Mouse (Mus musculus) bone marrow, adult 2 months (tissue): Measurements from ENCODE around the gene St8sia6. TPM values are rescaled to one million over a fixed set of nuclear protein-coding genes. Genes with fewer than 3 reads are reported as not detected.
A peak's percentile ranks its signal among the peaks of the same experiment; 100 is the strongest.
"Not testable (repeated sequence)": the region's sequence is repeated elsewhere in the genome, so short reads cannot be mapped to it uniquely, and the experiment has no call there.

Experiments used
- H3K27ac ChIP-seq: fragments of 200-500 bp; 2 replicates; pipeline ENCODE4 v1.5.1; 2012; ENCODE audit warnings: low read depth, mild to moderate bottlenecking, control low read depth, inconsistent platforms, low read length; ENCODE audit not compliant: control insufficient read depth, poor library complexity, insufficient read depth
- H3K4me1 ChIP-seq: fragments of 200-500 bp; 2 replicates; pipeline ENCODE4 v1.6.1; 2011; ENCODE audit warnings: low read length; ENCODE audit not compliant: control insufficient read depth, insufficient read depth
- H3K4me3 ChIP-seq: fragments of 200-500 bp; replicated peaks from 2 replicates; pipeline ENCODE3; 2011; ENCODE audit warnings: mild to moderate bottlenecking, low read depth, low read length, control low read depth; ENCODE audit not compliant: control insufficient read depth
- CTCF ChIP-seq: fragments of 200-500 bp; IDR thresholded peaks from 2 replicates; pipeline ENCODE4 v1.5.1; 2011; ENCODE audit warnings: low read length, control low read depth; ENCODE audit not compliant: control insufficient read depth, insufficient read depth
- POLR2A ChIP-seq: fragments of 200-500 bp; IDR thresholded peaks from 2 replicates; pipeline ENCODE4 v1.6.1; 2011; ENCODE audit warnings: low read depth, mild to moderate bottlenecking, control low read depth, low read length, borderline replicate concordance; ENCODE audit not compliant: control insufficient read depth
- WGBS: fragments of 180-500 bp; shearing (Covaris S2); methylation state at CpG from one replicate; pipeline ENCODE4 v1.1.7; 2018; 5-methylcytosine and 5-hydroxymethylcytosine counted together
- polyA plus RNA-seq: library from polyadenylated mRNA; stranded (reverse); fragments of >200 nt; gene quantifications from 2 replicates; pipeline ENCODE4 v1.2.4, GENCODE M21; 2011; ENCODE audit warnings: low replicate concordance; ENCODE audit not compliant: missing spikeins, insufficient read depth, insufficient read length

St8sia6 gene
- polyA plus RNA-seq, 1 experiment, result 0.45 TPM

GRCm38 (mm10) chr2:13793054-13793968 is 553 bp downstream of the St8sia6 start:
- H3K27ac ChIP-seq, result no peak overlapping the region

GRCm38 (mm10) chr2:13792256-13793005 is 1.4 kb downstream of the St8sia6 start:
- H3K27ac ChIP-seq, result no peak overlapping the region
- no peaks in the 10 kb centered on the region; the same call in 1 of the 2 replicates for H3K4me1 ChIP-seq
- TF ChIP-seq POLR2A, result no peak
- no peak for TF ChIP-seq CTCF
- H3K4me3 ChIP-seq, result no peak overlapping the region
- 43% methylated on average over 13 of the region's 13 CpGs for WGBS

More at GRCm38 (mm10) chr2:13793054-13793968, 553 bp downstream of the St8sia6 start:
- WGBS, result under 1% methylated on average over 89 of the region's 89 CpGs
- H3K4me3 ChIP-seq, result peak overlapping the region; percentile 31
- no peaks in the 10 kb centered on the region; the same call in 1 of the 2 replicates for H3K4me1 ChIP-seq
- TF ChIP-seq POLR2A (no peak), CTCF (no peak)

DNA sequence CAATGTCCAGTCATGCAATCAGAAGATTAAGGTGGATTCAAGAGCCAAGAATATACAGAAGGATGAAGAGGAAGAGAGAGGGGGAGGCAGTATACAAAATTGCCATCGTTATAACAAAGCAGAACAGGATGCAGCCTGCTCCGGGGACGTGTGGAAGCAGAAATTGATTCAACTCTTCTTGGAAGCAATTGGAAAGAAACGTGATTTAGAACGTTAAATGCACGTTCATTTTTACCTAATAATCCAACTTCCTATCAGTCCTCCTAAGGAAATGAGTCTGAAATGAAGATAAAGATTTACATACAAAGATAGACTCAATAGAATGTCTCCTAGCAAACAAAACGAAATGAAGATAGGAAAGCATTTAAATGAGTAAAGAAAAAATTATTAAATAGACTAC is 2.3 kb downstream of the St8sia6 start:
- TF ChIP-seq CTCF, result no peak
- TF ChIP-seq POLR2A, result no peak
- WGBS, result 44% methylated on average over 7 of the region's 7 CpGs
- no peak overlapping the region for H3K27ac ChIP-seq
- H3K4me1 ChIP-seq, result no peaks in the 10 kb centered on the region; the same call in 1 of the 2 replicates
- no peak overlapping the region for H3K4me3 ChIP-seq

- H3K4me1 ChIP-seq, result no peaks in the 10 kb centered on the region; the same call in 1 of the 2 replicates
- WGBS, result 46% methylated on average over 1 of the region's 1 CpGs
Observed at GRCm38 (mm10) chr2:13789365-13789764, 4.5 kb downstream of the St8sia6 start.

DNA sequence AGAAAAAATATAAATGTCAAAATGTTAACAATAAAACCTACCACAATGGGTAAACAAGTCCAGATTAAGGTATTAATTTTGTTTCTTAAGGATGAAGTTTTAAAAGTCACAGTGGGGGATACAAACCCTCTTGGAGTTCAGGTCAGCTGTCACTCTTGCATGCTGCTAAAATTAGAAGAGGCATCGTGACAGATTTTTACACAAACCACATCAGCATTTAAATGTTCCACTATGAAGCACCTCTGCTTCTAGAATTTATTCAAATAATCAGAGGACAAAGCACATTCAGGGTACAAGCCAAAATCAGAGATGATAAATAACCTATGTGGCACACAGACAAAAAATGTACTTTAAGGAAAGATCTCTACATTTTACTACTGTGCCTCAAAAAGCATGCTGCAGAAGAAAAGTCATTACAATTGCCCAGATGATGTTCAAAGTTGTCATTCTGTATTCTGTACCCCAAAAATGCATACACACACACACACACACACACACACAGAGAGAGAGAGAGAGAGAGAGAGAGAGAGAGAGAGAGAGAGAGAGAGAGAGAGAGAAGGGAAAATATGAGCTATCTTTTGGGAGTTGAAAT is 7.2 kb downstream of the St8sia6 start:
- H3K27ac ChIP-seq, result no peak overlapping the region
- TF ChIP-seq CTCF (no peak), POLR2A (no peak)
- 38% methylated on average over 1 of the region's 1 CpGs for WGBS
- H3K4me3 ChIP-seq, result no peak overlapping the region
- no peaks in the 10 kb centered on the region; the same call in 1 of the 2 replicates for H3K4me1 ChIP-seq

More at GRCm38 (mm10) chr2:13789365-13789764, 4.5 kb downstream of the St8sia6 start:
- Histone ChIP-seq H3K27ac (no peak overlapping the region), H3K4me3 (no peak overlapping the region)
- TF ChIP-seq CTCF (no peak), POLR2A (no peak)

DNA sequence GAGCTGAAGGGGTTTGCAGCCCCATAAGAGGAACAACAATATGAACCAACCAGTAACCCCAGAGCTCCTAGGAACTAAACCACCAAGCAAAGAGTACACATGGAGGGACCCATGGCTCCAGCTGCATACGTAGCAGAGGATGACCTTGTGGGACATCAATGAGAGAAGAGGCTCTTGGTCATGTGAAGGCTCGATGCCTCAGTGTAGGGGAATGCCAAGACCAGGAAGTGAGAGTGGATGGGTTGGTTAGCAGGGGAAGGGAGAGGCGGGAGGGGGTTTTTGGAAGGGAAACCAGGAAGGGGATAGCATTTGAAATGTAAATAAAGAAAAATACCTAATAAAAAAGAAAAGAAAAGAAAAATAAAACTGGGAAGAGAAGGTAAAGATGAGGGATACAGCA is 7.9 kb downstream of the St8sia6 start:
- not testable (repeated sequence) for H3K4me3 ChIP-seq, H3K27ac ChIP-seq, H3K4me1 ChIP-seq
- 11% methylated on average over 3 of the region's 3 CpGs for WGBS

GRCm38 (mm10) chr2:13785247-13785646 is 8.6 kb downstream of the St8sia6 start:
- no peak overlapping the region for H3K27ac ChIP-seq
- 14% methylated on average over 2 of the region's 2 CpGs for WGBS
- H3K4me1 ChIP-seq, result no peaks in the 10 kb centered on the region; the same call in 1 of the 2 replicates
- TF ChIP-seq POLR2A (no peak), CTCF (no peak)
- H3K4me3 ChIP-seq, result no peak overlapping the region

DNA sequence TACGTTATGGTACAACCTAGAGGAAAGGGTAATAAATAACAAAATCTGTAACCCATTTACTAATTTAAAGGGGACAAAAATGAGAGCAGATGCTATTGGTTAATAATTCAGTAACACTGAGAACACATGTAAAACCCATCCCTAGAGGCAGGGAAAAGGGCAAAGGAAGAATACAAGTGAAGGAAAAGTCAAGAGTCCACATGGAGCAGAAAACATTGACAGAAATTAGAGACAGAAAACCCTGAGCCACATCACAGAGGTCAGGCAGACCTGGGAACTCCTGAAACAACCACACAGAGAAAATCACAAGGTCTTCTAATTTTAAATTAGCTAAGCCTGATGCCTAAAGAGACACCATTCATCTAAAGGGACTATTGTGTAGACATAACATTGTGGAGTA is 9.4 kb downstream of the St8sia6 start:
- no peak overlapping the region for H3K27ac ChIP-seq
- H3K4me3 ChIP-seq, result no peak overlapping the region
- 91% methylated on average over 1 of the region's 1 CpGs for WGBS
- H3K4me1 ChIP-seq, result no peaks in the 10 kb centered on the region; the same call in 1 of the 2 replicates
- no peak for TF ChIP-seq CTCF
- TF ChIP-seq POLR2A, result no peak
